Mouse (Mus musculus): ENCODE data around the gene Pask.

- TF ChIP-seq CTCF (IDR thresholded peaks at IDR 0.05; ENCODE audit: low read depth) (no peak), EP300 (optimal IDR thresholded peaks at IDR 0.05) (no peak)
These were observed 19.4 kb upstream of the Pask start for GRCm38 (mm10) chr1:93362661-93363060.
